Comparison of ENCODE assay signal across 9 mouse cellular contexts in the genomic region with DNA sequence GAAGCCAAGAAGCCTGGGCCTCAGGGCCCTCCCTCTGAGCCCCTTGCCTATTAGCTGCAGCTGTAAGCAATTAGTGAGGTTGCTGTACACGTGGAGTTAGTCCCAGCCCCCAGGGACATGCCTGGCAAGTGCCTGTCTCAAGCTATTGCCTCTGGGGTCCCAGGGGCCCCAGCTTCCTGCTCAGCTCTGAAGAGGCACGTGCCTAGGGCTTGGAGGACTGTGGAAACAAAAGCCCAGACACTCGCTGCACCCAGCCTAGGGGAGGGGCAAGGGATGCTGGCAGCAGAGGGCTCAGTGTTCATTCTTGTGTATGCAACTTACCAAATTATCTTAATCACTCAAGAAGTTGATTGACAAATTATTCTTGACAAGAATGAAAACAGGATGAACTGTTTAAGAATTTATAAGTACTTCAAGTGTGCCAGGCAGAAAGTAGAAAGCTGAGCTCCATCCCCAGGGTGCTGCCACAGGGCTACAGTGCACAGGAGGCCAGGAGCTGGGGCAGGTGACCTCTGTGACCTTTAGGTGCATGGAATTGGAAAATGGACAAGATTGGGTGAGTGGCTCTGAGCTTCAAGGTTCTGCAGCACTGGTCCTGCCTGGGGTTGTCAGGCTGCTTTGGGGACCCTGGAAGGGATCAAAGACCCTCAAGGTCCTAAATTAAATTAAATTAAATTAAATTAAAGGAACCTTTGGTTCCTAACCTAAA.
DNase-seq lines count a peak whose midpoint lies in the region; ATAC-seq lines count a peak whose summit lies in the region.
"Had no signal": no experiment of that assay in that cellular context is flagged by ENCODE, and none has a peak within 500 bp of the region (broad histone marks: within the 10 kb centered on the region; RNA-seq: fewer than 3 reads in every experiment).

No protein-coding gene starts in this region.

- H3K27ac ChIP-seq in kidney, embryonic 16.5 days (ENCODE audit: low read length): no peak overlapping the region
- no peak overlapping the region for H3K27ac ChIP-seq in embryonic facial prominence, embryonic 14.5 days (replicated peaks; ENCODE audit: low read depth, low read length)
- peak overlapping the region; percentile 87 for H3K27ac ChIP-seq in limb, embryonic 10.5 days
- no peak overlapping the region for H3K27ac ChIP-seq in neural tube, embryonic 15.5 days (replicated peaks)

- H3K4me2 ChIP-seq in kidney, embryonic 16.5 days (replicated peaks; ENCODE audit: low read depth, low read length): no peak overlapping the region
- H3K4me2 ChIP-seq in embryonic facial prominence, embryonic 14.5 days (ENCODE audit: low read depth, low read length): no peak overlapping the region
- no peak overlapping the region for H3K4me2 ChIP-seq in neural tube, embryonic 15.5 days

- no peaks in the 10 kb centered on the region for H3K9me3 ChIP-seq in kidney, embryonic 16.5 days (ENCODE audit: low read length)
- H3K9me3 ChIP-seq in embryonic facial prominence, embryonic 14.5 days (ENCODE audit: control insufficient read depth, low read length): no peaks in the 10 kb centered on the region
- no peaks in the 10 kb centered on the region for H3K9me3 ChIP-seq in limb, embryonic 10.5 days (replicated peaks)
- H3K9me3 ChIP-seq in neural tube, embryonic 15.5 days (replicated peaks): no peaks in the 10 kb centered on the region

- 0 out of 2 replicates have a peak, but pooled peaks have one; percentile 21 for ATAC-seq in kidney, embryonic 16.5 days (ENCODE audit: low FRiP score, low TSS enrichment)
- ATAC-seq in embryonic facial prominence, embryonic 14.5 days (ENCODE audit: low read depth): peak; percentile 92
- peak; percentile 66; the same call in 1 of the 2 replicates for ATAC-seq in neural tube, embryonic 15.5 days (ENCODE audit: low FRiP score)
- ATAC-seq in erythroblast, adult 5-6 weeks (replicated peaks; ENCODE audit: low FRiP score, poor library complexity, severe bottlenecking): no peak

- H3K9ac ChIP-seq in kidney, embryonic 16.5 days (replicated peaks; ENCODE audit: low read length): no peak overlapping the region
- no peak overlapping the region for H3K9ac ChIP-seq in embryonic facial prominence, embryonic 14.5 days (ENCODE audit: low read depth, low read length)
- no peak overlapping the region for H3K9ac ChIP-seq in neural tube, embryonic 15.5 days (replicated peaks)

- H3K4me3 ChIP-seq in kidney, embryonic 16.5 days (ENCODE audit: low read length): no peak overlapping the region
- H3K4me3 ChIP-seq in embryonic facial prominence, embryonic 14.5 days (ENCODE audit: low read depth, low read length): no peak overlapping the region
- H3K4me3 ChIP-seq in limb, embryonic 10.5 days: no peak overlapping the region
- H3K4me3 ChIP-seq in neural tube, embryonic 15.5 days (replicated peaks): no peak overlapping the region

- DNase-seq in kidney, adult 8-10 months: no peak
- DNase-seq in embryonic facial prominence, embryonic 14.5 days (ENCODE audit: low spot score): peak; percentile 91
- DNase-seq in limb, embryonic 10.5 days (ENCODE audit: low spot score): peak; percentile 79
- DNase-seq in left cerebral cortex, adult 9 months (ENCODE audit: low spot score in 2 of 2): no peak
- DNase-seq in right cerebral cortex, postnatal 10 days (ENCODE audit: low spot score in 2 of 2): no peak
- DNase-seq: cerebellum, postnatal 10 days had no signal

- WGBS in kidney, embryonic 16.5 days: 2% methylated on average over 3 of the region's 3 CpGs
- whole genome bisulfite sequencing in embryonic facial prominence, embryonic 14.5 days: 3% methylated on average over 3 of the region's 3 CpGs
- 1% methylated on average over 3 of the region's 3 CpGs for WGBS in limb, embryonic 10.5 days
- WGBS in neural tube, embryonic 15.5 days: 0% methylated on average over 3 of the region's 3 CpGs

- no peaks in the 10 kb centered on the region for H3K27me3 ChIP-seq in kidney, embryonic 16.5 days (ENCODE audit: insufficient read depth, low read length)
- H3K27me3 ChIP-seq in embryonic facial prominence, embryonic 14.5 days (replicated peaks; ENCODE audit: control insufficient read depth, insufficient read depth, low read length): no peaks in the 10 kb centered on the region
- 0 out of 2 replicates have a peak, but pooled peaks cover 7% of the 10 kb centered on the region for H3K27me3 ChIP-seq in limb, embryonic 10.5 days (ENCODE audit: low read depth, poor library complexity, severe bottlenecking)
- no peaks in the 10 kb centered on the region for H3K27me3 ChIP-seq in neural tube, embryonic 15.5 days (replicated peaks)

- no peaks in the 10 kb centered on the region for H3K36me3 ChIP-seq in kidney, embryonic 16.5 days (ENCODE audit: insufficient read depth, low read length)
- no peaks in the 10 kb centered on the region for H3K36me3 ChIP-seq in embryonic facial prominence, embryonic 14.5 days (ENCODE audit: control insufficient read depth, insufficient read depth, low read length)
- no peaks in the 10 kb centered on the region for H3K36me3 ChIP-seq in limb, embryonic 10.5 days
- peaks cover 19% of the 10 kb centered on the region; the same call in 1 of the 2 replicates for H3K36me3 ChIP-seq in neural tube, embryonic 15.5 days

- no peaks in the 10 kb centered on the region for H3K4me1 ChIP-seq in kidney, embryonic 16.5 days (ENCODE audit: insufficient read depth, low read length)
- H3K4me1 ChIP-seq in embryonic facial prominence, embryonic 14.5 days (ENCODE audit: control insufficient read depth, insufficient read depth, low read length): peaks cover 10% of the 10 kb centered on the region
- peaks cover 67% of the 10 kb centered on the region for H3K4me1 ChIP-seq in limb, embryonic 10.5 days
- H3K4me1 ChIP-seq in neural tube, embryonic 15.5 days: peaks cover 11% of the 10 kb centered on the region

Comparison
In these comparisons a context has a peak if more than half of its experiments do, and no peak if none do; other contexts are left out.
1. DNase-seq: peak in embryonic facial prominence, embryonic 14.5 days (single experiment) and limb, embryonic 10.5 days (single experiment); none in kidney, adult 8-10 months (0 of 2), left cerebral cortex, adult 9 months (0 of 2) and right cerebral cortex, postnatal 10 days (0 of 2).